Mouse (Mus musculus) gastrocnemius, postnatal 14 days (tissue): ENCODE data around the gene Hdc. TPM values are rescaled to one million over a fixed set of nuclear protein-coding genes. Genes with fewer than 3 reads are reported as not detected.
"Not testable (repeated sequence)": the region's sequence is repeated elsewhere in the genome, so short reads cannot be mapped to it uniquely, and the experiment has no call there.

Source experiments
- DNase-seq: peaks from one replicate; pipeline ENCODE4 v3.0.0; 2021; ENCODE audit warnings: mixed read lengths
- intact Hi-C: fragments of 180-260 bp; cut with DNase I; formaldehyde crosslinking; loops from one replicate; pipeline ENCODE4 v1.15.1; 2025; ENCODE audit warnings: low total_unique reads
- long read RNA-seq, 2 experiments: library from polyadenylated mRNA; stranded (forward); transcript quantifications; one replicate each; pipeline ENCODE4 v2.0.0; 2021
- total RNA-seq, 2 experiments: library from RNA; stranded (reverse); gene quantifications; 2 replicates each; pipeline ENCODE4 v1.2.3; 2021

The Hdc gene
- total RNA-seq: 1 to 10 TPM in 1 of 2 experiments, under 1 TPM in 1; 0.37 to 1.5 TPM
- long read RNA-seq, experiment 1: 0 reads
- long read RNA-seq, experiment 2: 0 reads

- DNase-seq: no peak
- intact Hi-C loops: no loop called here
These were observed at the start of gene Hdc for GRCm38 (mm10) chr2:126619249-126619704. TSS of gene Hdc (minus strand) at chr2:126619299.

GRCm38 (mm10) chr2:126668621-126669252 is 49.6 kb upstream of the Hdc start:
- no peak for DNase-seq
- intact Hi-C loops: loop anchor here (10.0 kb wide), 1 partner anchor 74 kb away; no protein-coding TSS in a partner anchor

GRCm38 (mm10) chr2:126665984-126666383 is 46.9 kb upstream of the Hdc start:
- intact Hi-C loops: loop anchor here (10.0 kb wide), 1 partner anchor 71 kb away; no protein-coding TSS in a partner anchor

GRCm38 (mm10) chr2:126663481-126663880 is 44.4 kb upstream of the Hdc start:
- intact Hi-C loops: loop anchor here (10.0 kb wide), 1 partner anchor 69 kb away; no protein-coding TSS in a partner anchor
- DNase-seq: no peak

More at GRCm38 (mm10) chr2:126665984-126666383, 46.9 kb upstream of the Hdc start:
- DNase-seq: no peak

GRCm38 (mm10) chr2:126652929-126653328 is 33.8 kb upstream of the Hdc start:
- no peak for DNase-seq

GRCm38 (mm10) chr2:126647762-126648161 is 28.7 kb upstream of the Hdc start:
- intact Hi-C loops: no loop called here
- no peak for DNase-seq

More at GRCm38 (mm10) chr2:126652929-126653328, 33.8 kb upstream of the Hdc start:
- intact Hi-C loops: no loop called here

GRCm38 (mm10) chr2:126646461-126646860 is 27.4 kb upstream of the Hdc start:
- intact Hi-C loops: no loop called here
- DNase-seq: no peak

GRCm38 (mm10) chr2:126644768-126645167 is 25.7 kb upstream of the Hdc start:
- intact Hi-C loops: no loop called here
- no peak for DNase-seq

- DNase-seq: no peak
- intact Hi-C loops: no loop called here
These were observed 21.2 kb upstream of the Hdc start for GRCm38 (mm10) chr2:126640298-126640697.

GRCm38 (mm10) chr2:126635939-126636823 is 17.1 kb upstream of the Hdc start:
- DNase-seq: no peak
- intact Hi-C loops: no loop called here

GRCm38 (mm10) chr2:126633165-126633564 is 14.1 kb upstream of the Hdc start:
- intact Hi-C loops: no loop called here
- no peak for DNase-seq

- intact Hi-C loops: no loop called here
- DNase-seq: no peak
These were observed 9.4 kb upstream of the Hdc start for GRCm38 (mm10) chr2:126628455-126628995.

- DNase-seq: no peak
- intact Hi-C loops: no loop called here
These were observed 4.0 kb upstream of the Hdc start for GRCm38 (mm10) chr2:126623138-126623537.

GRCm38 (mm10) chr2:126622455-126622854 is 3.4 kb upstream of the Hdc start:
- intact Hi-C loops: no loop called here
- no peak for DNase-seq

- intact Hi-C loops: no loop called here
- DNase-seq: no peak
These were observed 474 bp downstream of the Hdc start for GRCm38 (mm10) chr2:126618470-126619179.

GRCm38 (mm10) chr2:126615355-126615754 is 3.7 kb downstream of the Hdc start:
- intact Hi-C loops: no loop called here
- DNase-seq: no peak

- DNase-seq, intact Hi-C loops: not testable (repeated sequence)
These were observed 9.5 kb downstream of the Hdc start for GRCm38 (mm10) chr2:126609600-126609999.

- intact Hi-C loops: no loop called here
- no peak for DNase-seq
These were observed 11.4 kb downstream of the Hdc start for GRCm38 (mm10) chr2:126607553-126608203.

- intact Hi-C loops: no loop called here
- DNase-seq: no peak
These were observed 12.4 kb downstream of the Hdc start for GRCm38 (mm10) chr2:126606688-126607062.
